Mouse (Mus musculus): ENCODE data around the gene Mon1b. TPM values are rescaled to one million over a fixed set of nuclear protein-coding genes. Genes with fewer than 3 reads are reported as not detected.

Gene Mon1b
- polyA plus RNA-seq, 2 experiments: 5.4 to 6.4 TPM

- Histone ChIP-seq H3K4me2 (replicated peaks; ENCODE audit: low read depth, low read length, severe bottlenecking) (no peak overlapping the region), H3K4me1 (ENCODE audit: control insufficient read depth, insufficient read depth, low read length) (peaks cover 6% of the 10 kb centered on the region; the same call in 1 of the 2 replicates), H3K9ac (ENCODE audit: low read depth, low read length, severe bottlenecking) (no peak overlapping the region), H3K36me3 (ENCODE audit: control insufficient read depth, insufficient read depth, low read length) (no peaks in the 10 kb centered on the region), H3K9me3 (ENCODE audit: control insufficient read depth, low read length) (no peaks in the 10 kb centered on the region), H3K4me3 (replicated peaks; ENCODE audit: low read length) (no peak overlapping the region), H3K27me3 (ENCODE audit: control insufficient read depth, insufficient read depth, low read length) (peaks cover 17% of the 10 kb centered on the region; the same call in 1 of the 2 replicates), H3K27ac (replicated peaks; ENCODE audit: low read depth, low read length) (no peak overlapping the region)
- no peak for TF ChIP-seq POLR2A (IDR thresholded peaks at IDR 0.05; ENCODE audit: borderline replicate concordance, extremely low read depth, insufficient read depth, insufficient read length)
- DNase-seq (ENCODE audit: low spot score): no peak
- 56% methylated on average over 11 of the region's 11 CpGs for WGBS
- ATAC-seq (ENCODE audit: low FRiP score, low read depth): no peak
These were observed 37.3 kb downstream of the Mon1b start for GRCm38 (mm10) chr8:113672599-113673255.

DNA sequence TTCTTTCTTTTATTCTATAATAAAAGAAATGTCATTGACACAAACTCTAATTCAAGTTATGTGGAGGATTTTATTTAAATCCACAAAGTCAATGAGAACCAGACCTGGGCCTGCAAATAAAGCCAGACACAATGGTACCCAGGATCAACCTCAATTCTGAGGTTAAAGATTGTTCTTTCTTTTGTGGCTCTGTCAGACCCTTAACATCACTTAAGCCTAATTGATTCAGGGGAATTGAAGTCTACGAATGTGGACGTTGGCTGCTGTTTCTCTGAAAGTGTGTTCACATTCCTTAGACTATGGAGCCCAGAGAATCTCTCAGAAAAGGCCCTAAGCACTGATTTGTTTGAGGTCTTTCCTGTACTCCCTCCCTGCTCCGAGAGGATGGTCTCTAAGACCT is 37.9 kb downstream of the Mon1b start:
- H3K9me3 ChIP-seq (ENCODE audit: control insufficient read depth, low read length): no peaks in the 10 kb centered on the region
- TF ChIP-seq POLR2A (IDR thresholded peaks at IDR 0.05; ENCODE audit: borderline replicate concordance, extremely low read depth, insufficient read depth, insufficient read length): no peak
- peaks cover 6% of the 10 kb centered on the region; the same call in 1 of the 2 replicates for H3K4me1 ChIP-seq (ENCODE audit: control insufficient read depth, insufficient read depth, low read length)
- no peak overlapping the region for H3K4me3 ChIP-seq (replicated peaks; ENCODE audit: low read length)
- H3K27ac ChIP-seq (replicated peaks; ENCODE audit: low read depth, low read length): no peak overlapping the region
- ATAC-seq (ENCODE audit: low FRiP score, low read depth): no peak
- H3K9ac ChIP-seq (ENCODE audit: low read depth, low read length, severe bottlenecking): no peak overlapping the region
- H3K36me3 ChIP-seq (ENCODE audit: control insufficient read depth, insufficient read depth, low read length): no peaks in the 10 kb centered on the region
- DNase-seq (ENCODE audit: low spot score): no peak
- no peak overlapping the region for H3K4me2 ChIP-seq (replicated peaks; ENCODE audit: low read depth, low read length, severe bottlenecking)
- 47% methylated on average over 3 of the region's 3 CpGs for WGBS
- H3K27me3 ChIP-seq (ENCODE audit: control insufficient read depth, insufficient read depth, low read length): 0 out of 2 replicates have a peak, but pooled peaks cover 13% of the 10 kb centered on the region

DNA sequence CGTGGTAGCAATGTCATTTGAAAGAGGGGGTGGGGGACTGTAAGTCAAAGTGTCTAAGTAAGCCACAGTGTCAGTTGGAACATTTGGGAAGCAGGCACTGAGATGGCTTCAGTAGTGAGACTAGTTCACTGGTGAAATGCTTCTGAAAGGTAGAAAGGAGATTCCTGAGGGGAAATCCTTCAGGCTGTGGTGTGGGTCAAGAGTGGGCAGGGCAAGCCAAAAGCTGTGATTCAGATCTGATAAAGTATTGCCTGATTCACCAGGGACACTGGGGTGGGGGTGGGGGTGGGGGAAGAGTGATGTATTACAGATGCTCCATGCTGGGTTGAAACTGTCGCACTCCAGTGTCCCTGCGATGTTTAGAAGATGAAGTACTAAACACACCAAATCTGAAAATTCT is 39.2 kb downstream of the Mon1b start:
- Histone ChIP-seq H3K27ac (replicated peaks; ENCODE audit: low read depth, low read length) (no peak overlapping the region), H3K27me3 (ENCODE audit: control insufficient read depth, insufficient read depth, low read length) (0 out of 2 replicates have a peak, but pooled peaks cover 10% of the 10 kb centered on the region), H3K9ac (ENCODE audit: low read depth, low read length, severe bottlenecking) (no peak overlapping the region), H3K4me3 (replicated peaks; ENCODE audit: low read length) (no peak overlapping the region), H3K4me2 (replicated peaks; ENCODE audit: low read depth, low read length, severe bottlenecking) (no peak overlapping the region), H3K36me3 (ENCODE audit: control insufficient read depth, insufficient read depth, low read length) (no peaks in the 10 kb centered on the region), H3K9me3 (ENCODE audit: control insufficient read depth, low read length) (no peaks in the 10 kb centered on the region), H3K4me1 (ENCODE audit: control insufficient read depth, insufficient read depth, low read length) (peaks cover 6% of the 10 kb centered on the region; the same call in 1 of the 2 replicates)
- 63% methylated on average over 3 of the region's 3 CpGs for WGBS
- ATAC-seq (ENCODE audit: low FRiP score, low read depth): no peak
- TF ChIP-seq POLR2A (IDR thresholded peaks at IDR 0.05; ENCODE audit: borderline replicate concordance, extremely low read depth, insufficient read depth, insufficient read length): no peak
- DNase-seq (ENCODE audit: low spot score): no peak

- no peak overlapping the region for H3K9ac ChIP-seq (ENCODE audit: low read depth, low read length, severe bottlenecking)
- H3K4me1 ChIP-seq (ENCODE audit: control insufficient read depth, insufficient read depth, low read length): peaks cover 6% of the 10 kb centered on the region; the same call in 1 of the 2 replicates
- no peaks in the 10 kb centered on the region for H3K9me3 ChIP-seq (ENCODE audit: control insufficient read depth, low read length)
- ATAC-seq (ENCODE audit: low FRiP score, low read depth) (no peak), DNase-seq (ENCODE audit: low spot score) (no peak)
- no peak overlapping the region for H3K4me2 ChIP-seq (replicated peaks; ENCODE audit: low read depth, low read length, severe bottlenecking)
- H3K36me3 ChIP-seq (ENCODE audit: control insufficient read depth, insufficient read depth, low read length): no peaks in the 10 kb centered on the region
- 0 out of 2 replicates have a peak, but pooled peaks cover 5% of the 10 kb centered on the region for H3K27me3 ChIP-seq (ENCODE audit: control insufficient read depth, insufficient read depth, low read length)
- no peak overlapping the region for H3K4me3 ChIP-seq (replicated peaks; ENCODE audit: low read length)
- whole genome bisulfite sequencing: 58% methylated on average over 2 of the region's 2 CpGs
- no peak overlapping the region for H3K27ac ChIP-seq (replicated peaks; ENCODE audit: low read depth, low read length)
- TF ChIP-seq POLR2A (IDR thresholded peaks at IDR 0.05; ENCODE audit: borderline replicate concordance, extremely low read depth, insufficient read depth, insufficient read length): no peak
These were observed 39.9 kb downstream of the Mon1b start for GRCm38 (mm10) chr8:113675281-113675680.

- Histone ChIP-seq H3K4me1 (ENCODE audit: control insufficient read depth, insufficient read depth, low read length) (peaks cover 6% of the 10 kb centered on the region; the same call in 1 of the 2 replicates), H3K9me3 (ENCODE audit: control insufficient read depth, low read length) (no peaks in the 10 kb centered on the region), H3K4me2 (replicated peaks; ENCODE audit: low read depth, low read length, severe bottlenecking) (no peak overlapping the region), H3K4me3 (replicated peaks; ENCODE audit: low read length) (no peak overlapping the region), H3K27ac (replicated peaks; ENCODE audit: low read depth, low read length) (no peak overlapping the region), H3K27me3 (ENCODE audit: control insufficient read depth, insufficient read depth, low read length) (no peaks in the 10 kb centered on the region), H3K36me3 (ENCODE audit: control insufficient read depth, insufficient read depth, low read length) (no peaks in the 10 kb centered on the region), H3K9ac (ENCODE audit: low read depth, low read length, severe bottlenecking) (no peak overlapping the region)
- WGBS: 86% methylated on average over 1 of the region's 1 CpGs
- no peak for ATAC-seq (ENCODE audit: low FRiP score, low read depth)
- no peak for DNase-seq (ENCODE audit: low spot score)
- TF ChIP-seq POLR2A (IDR thresholded peaks at IDR 0.05; ENCODE audit: borderline replicate concordance, extremely low read depth, insufficient read depth, insufficient read length): no peak
These were observed 41.4 kb downstream of the Mon1b start for GRCm38 (mm10) chr8:113676811-113677210.
